In the genomic region with DNA sequence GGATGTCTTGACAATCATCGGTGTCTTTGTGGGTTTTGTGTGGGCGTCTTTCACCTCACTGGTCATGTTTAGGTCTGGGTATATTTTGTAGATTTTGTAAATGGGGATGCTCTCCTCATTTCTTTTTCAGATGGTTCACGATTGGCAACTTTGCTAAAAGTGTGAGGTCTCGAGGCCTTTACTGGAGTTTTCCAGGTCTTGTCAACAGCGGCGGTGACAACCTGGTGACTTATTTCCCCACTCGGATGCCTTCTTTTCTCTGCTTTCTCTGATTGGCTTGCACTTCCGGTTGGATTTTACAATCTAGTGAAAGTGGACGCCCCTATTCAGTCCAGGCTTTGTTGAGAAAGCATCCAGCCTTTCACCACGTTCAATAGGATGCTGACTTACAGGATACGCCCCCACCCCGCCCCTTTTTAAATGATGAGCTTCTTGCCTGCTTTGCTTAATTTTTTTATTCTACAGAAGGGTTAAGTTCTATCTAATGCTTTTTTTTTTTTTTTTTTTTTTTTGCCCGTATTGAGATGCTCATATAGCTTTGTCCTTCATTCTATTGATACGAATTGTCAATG, we compare ENCODE assay signal across 21 mouse cellular contexts. TPM values are rescaled to one million over a fixed set of nuclear protein-coding genes. Genes with fewer than 3 reads are reported as not detected.
DNase-seq lines count a peak whose midpoint lies in the region; ATAC-seq and TF ChIP-seq lines count a peak whose summit lies in the region.
"Had no signal": no experiment of that assay in that cellular context is flagged by ENCODE, and none has a peak within 500 bp of the region (broad histone marks: within the 10 kb centered on the region; RNA-seq: fewer than 3 reads in every experiment).

No protein-coding gene starts in this region.

- no peak overlapping the region for H3K9ac ChIP-seq in hindbrain, postnatal 0 days (replicated peaks; ENCODE audit: low read length)
- H3K9ac ChIP-seq: embryonic facial prominence, embryonic 13.5 days; heart, embryonic 15.5 days; intestine, embryonic 15.5 days; limb, embryonic 15.5 days had no signal

- H3K27ac ChIP-seq in hindbrain, postnatal 0 days, result no peak overlapping the region
- H3K27ac ChIP-seq: embryonic facial prominence, embryonic 13.5 days; gastrocnemius, adult 2 months; heart, adult 2 months; heart, embryonic 15.5 days; intestine, embryonic 15.5 days; limb, embryonic 15.5 days had no signal

- H3K4me3 ChIP-seq in hindbrain, postnatal 0 days (ENCODE audit: low read length), result no peak overlapping the region
- H3K4me3 ChIP-seq: embryonic facial prominence, embryonic 13.5 days; gastrocnemius, adult 2 months; heart, adult 2 months; heart, embryonic 15.5 days; intestine, embryonic 15.5 days; limb, embryonic 15.5 days; megakaryocyte, embryonic 14.5 days had no signal

- H3K27me3 ChIP-seq in hindbrain, postnatal 0 days (ENCODE audit: insufficient read depth, low read length), result no peaks in the 10 kb centered on the region
- H3K27me3 ChIP-seq: embryonic facial prominence, embryonic 13.5 days; heart, embryonic 15.5 days; intestine, embryonic 15.5 days; limb, embryonic 15.5 days; Patski had no signal

- H3K36me3 ChIP-seq in hindbrain, postnatal 0 days (ENCODE audit: insufficient read depth, low read length), result no peaks in the 10 kb centered on the region
- H3K36me3 ChIP-seq: embryonic facial prominence, embryonic 13.5 days; heart, embryonic 15.5 days; intestine, embryonic 15.5 days; limb, embryonic 15.5 days had no signal

- H3K9me3 ChIP-seq in hindbrain, postnatal 0 days (ENCODE audit: low read length), result no peaks in the 10 kb centered on the region
- H3K9me3 ChIP-seq: embryonic facial prominence, embryonic 13.5 days; heart, embryonic 15.5 days; intestine, embryonic 15.5 days; limb, embryonic 15.5 days; megakaryocyte, embryonic 14.5 days had no signal

- WGBS in hindbrain, postnatal 0 days, result 57% methylated on average over 14 of the region's 14 CpGs

- H3K4me2 ChIP-seq in hindbrain, postnatal 0 days (ENCODE audit: low read depth, low read length), result 0 out of 2 replicates have a peak overlapping the region, but pooled peaks have one; percentile 10
- H3K4me2 ChIP-seq: embryonic facial prominence, embryonic 13.5 days; heart, embryonic 15.5 days; intestine, embryonic 15.5 days; limb, embryonic 15.5 days had no signal

- no peak for TF ChIP-seq CTCF in hindbrain, postnatal 0 days (IDR thresholded peaks at IDR 0.05; ENCODE audit: low read depth)

- H3K4me1 ChIP-seq in hindbrain, postnatal 0 days (ENCODE audit: insufficient read depth, low read length), result no peaks in the 10 kb centered on the region; the same call in 1 of the 2 replicates
- H3K4me1 ChIP-seq: intestine, embryonic 15.5 days; megakaryocyte, embryonic 14.5 days had no signal

- peak; percentile 25 for DNase-seq in embryo, embryonic 11 days
- no peak for DNase-seq in embryo, embryonic 10 days (ENCODE audit: low spot score)
- DNase-seq in thymus, postnatal 0 days (ENCODE audit: low spot score), result peak; percentile 63
- no peak for DNase-seq in thymus, postnatal 10 days (ENCODE audit: low spot score in 2 of 2)
- DNase-seq in hindbrain, postnatal 0 days (ENCODE audit: low spot score), result no peak
- no peak for DNase-seq in gastrocnemius, postnatal 10 days
- DNase-seq in ovary, postnatal 36 days (ENCODE audit: low spot score), result no peak
- DNase-seq in cerebellum, adult 11 months, result no peak
- DNase-seq: cerebellum, postnatal 25 days; gastrocnemius, adult 2 months; heart, adult 2 months; layer of hippocampus, postnatal 36 days; lung, postnatal 10 days; right cerebral cortex, adult 18-20 months had no signal

- no peak for ATAC-seq in hindbrain, postnatal 0 days
- ATAC-seq: forebrain, embryonic 16.5 days; intestine, embryonic 15.5 days; Patski had no signal

RNA-seq across cellular contexts. Expression of a gene that starts 48.3 kb away (rescaled TPM):
- polyA plus RNA-seq in thymus, postnatal 0 days (2015; fragmentation: Nextera tagmentation; extraction: Ambion mirVana), result 81.1 and 91.3 TPM in 2 replicates
- total RNA-seq in hindbrain, postnatal 0 days (2014; rRNA removed), result 2.8 and 3.0 TPM in 2 replicates
- polyA plus RNA-seq in hindbrain, postnatal 0 days (2015; fragmentation: Nextera tagmentation; extraction: Ambion mirVana), result 8.1 and 9.5 TPM in 2 replicates
- total RNA-seq in gastrocnemius, postnatal 10 days (2021), result 1 to 10 TPM; 1.1 to 1.7 TPM

Comparison
In these comparisons a context has a peak if more than half of its experiments do, and no peak if none do; other contexts are left out.
1. DNase-seq: peak in embryo, embryonic 11 days (single experiment) and thymus, postnatal 0 days (single experiment); none in embryo, embryonic 10 days (single experiment), thymus, postnatal 10 days (0 of 2), hindbrain, postnatal 0 days (single experiment), gastrocnemius, postnatal 10 days (single experiment), ovary, postnatal 36 days (single experiment) and cerebellum, adult 11 months (single experiment).